Mouse (Mus musculus): ENCODE measurements at regions not wholly inside any gene's neighbourhood (a gene's known extent, or its start where the extent isn't known, plus 50 kb on each side); places are given as distances from the start of the nearest gene placed in this dataset.
A peak's percentile ranks its signal among the peaks of the same experiment; 100 is the strongest.
"Not testable (repeated sequence)": the region's sequence is repeated elsewhere in the genome, so short reads cannot be mapped to it uniquely, and the experiment has no call there.

GRCm38 (mm10) chr16:50779030-50779784 is 188.3 kb upstream of the Ccdc54 start:
- ChIA-PET CTCF (interaction anchor here (1.4 kb wide), 1 partner anchor 11 kb away, joined by 6 read pairs; no protein-coding TSS in a partner anchor), POLR2A (no interaction called here)
- no peaks in the 10 kb centered on the region for H3K27me3 ChIP-seq
- no peak for ATAC-seq
- TF ChIP-seq CTCF (IDR thresholded peaks at IDR 0.05) = no peak
- DNase-seq (ENCODE audit: low read depth, low spot score) = no peak
- in situ Hi-C loops (cut with MboI; ENCODE audit: low pct_unique_long_range_greater_than_20kb) = no loop called here

GRCm38 (mm10) chr16:50774699-50775098 is 183.7 kb upstream of the Ccdc54 start:
- peaks cover 18% of the 10 kb centered on the region for H3K27me3 ChIP-seq
- ATAC-seq; in situ Hi-C loops (cut with MboI; ENCODE audit: low pct_unique_long_range_greater_than_20kb); POLR2A ChIA-PET; CTCF ChIA-PET; DNase-seq (ENCODE audit: low read depth, low spot score): not testable (repeated sequence)

DNA sequence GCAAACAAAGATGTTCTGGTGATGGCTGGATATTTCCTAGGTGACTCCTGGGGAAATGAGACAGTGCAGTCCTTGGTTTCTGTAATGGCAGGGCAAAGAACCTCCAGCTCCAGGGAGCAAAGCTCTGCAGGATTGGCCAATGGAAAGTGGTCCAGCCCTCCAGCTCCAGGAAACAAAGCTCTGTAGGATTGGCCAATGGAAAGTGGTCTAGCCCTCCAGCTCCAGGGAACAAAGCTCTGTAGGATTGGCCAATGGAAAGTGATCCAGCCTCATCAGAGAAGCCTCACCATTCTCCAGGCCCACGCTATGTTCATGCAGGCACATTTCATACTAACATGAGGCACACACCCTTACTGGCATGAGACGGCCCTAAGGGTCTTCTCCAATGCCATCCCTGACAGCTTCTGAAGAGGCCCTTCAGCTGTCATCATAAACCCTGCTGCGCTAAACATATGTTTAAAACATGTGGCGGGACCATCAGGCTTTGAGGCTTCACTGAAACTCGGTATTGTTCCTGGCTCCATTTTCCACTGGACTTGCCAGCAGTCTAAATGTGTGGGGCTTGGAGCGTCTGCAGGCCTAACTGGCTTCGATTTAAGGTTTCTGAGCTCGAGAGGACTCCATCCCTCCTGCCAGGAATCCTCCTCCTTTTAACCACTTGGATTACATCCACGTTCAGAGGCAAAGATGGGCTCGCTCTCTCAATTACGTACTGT is 175.3 kb upstream of the Ccdc54 start:
- no peak for DNase-seq (ENCODE audit: low read depth, low spot score)
- POLR2A ChIA-PET = no interaction called here

GRCm38 (mm10) chr16:50762096-50762495 is 171.1 kb upstream of the Ccdc54 start:
- no peaks in the 10 kb centered on the region for H3K27me3 ChIP-seq
- no peak for DNase-seq (ENCODE audit: low read depth, low spot score)
- CTCF ChIA-PET = no interaction called here
- POLR2A ChIA-PET = no interaction called here
- no peak for TF ChIP-seq CTCF (IDR thresholded peaks at IDR 0.05)
- no peak for ATAC-seq
- in situ Hi-C loops (cut with MboI; ENCODE audit: low pct_unique_long_range_greater_than_20kb) = no loop called here

More for the DNA sequence above, 175.3 kb upstream of the Ccdc54 start:
- H3K27me3 ChIP-seq = peaks cover 31% of the 10 kb centered on the region
- ATAC-seq = no peak
- in situ Hi-C loops (cut with MboI; ENCODE audit: low pct_unique_long_range_greater_than_20kb) = no loop called here
- TF ChIP-seq CTCF (IDR thresholded peaks at IDR 0.05) = no peak
- CTCF ChIA-PET = interaction anchor here (1.8 kb wide), 1 partner anchor 9 kb away, joined by 6 read pairs; no protein-coding TSS in a partner anchor

GRCm38 (mm10) chr16:50759979-50760378 is 169.0 kb upstream of the Ccdc54 start:
- no peaks in the 10 kb centered on the region for H3K27me3 ChIP-seq
- TF ChIP-seq CTCF (IDR thresholded peaks at IDR 0.05) = no peak
- ChIA-PET POLR2A (no interaction called here), CTCF (no interaction called here)
- DNase-seq (ENCODE audit: low read depth, low spot score) = no peak
- in situ Hi-C loops (cut with MboI; ENCODE audit: low pct_unique_long_range_greater_than_20kb) = no loop called here
- no peak for ATAC-seq

DNA sequence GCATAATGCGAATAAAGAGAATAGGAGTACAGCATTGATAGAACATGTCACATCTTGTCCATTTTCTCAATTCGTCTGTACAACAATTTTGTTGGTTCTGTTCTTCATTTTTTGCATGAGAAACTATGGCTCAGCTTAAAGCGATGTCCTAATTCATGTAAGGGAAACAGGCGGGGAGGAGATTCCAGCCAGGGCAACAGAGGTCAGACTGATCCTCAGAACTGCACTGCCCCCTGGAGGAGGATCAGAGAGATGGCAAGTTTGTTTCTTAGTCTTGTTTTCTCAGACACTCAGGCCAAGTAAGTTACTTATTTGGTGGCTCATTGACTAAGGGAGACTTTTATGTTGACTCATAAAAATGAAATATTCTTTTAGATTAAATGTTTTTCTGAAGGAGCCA is 165.7 kb upstream of the Ccdc54 start:
- TF ChIP-seq CTCF (IDR thresholded peaks at IDR 0.05) = peak; percentile 89
- no peak for DNase-seq (ENCODE audit: low read depth, low spot score)
- ChIA-PET CTCF (interaction anchor here (0.6 to 2.3 kb wide), 6 partner anchors 10 to 500 kb away, joined by 3 to 11 read pairs (median 4); no protein-coding TSS in a partner anchor), POLR2A (interaction anchor here (0.6 kb wide), 1 partner anchor 12 kb away, joined by 4 read pairs; no protein-coding TSS in a partner anchor)
- no peaks in the 10 kb centered on the region for H3K27me3 ChIP-seq
- peak; percentile 53 for ATAC-seq
- in situ Hi-C loops (cut with MboI; ENCODE audit: low pct_unique_long_range_greater_than_20kb) = no loop called here

GRCm38 (mm10) chr16:50753612-50754389 is 162.8 kb upstream of the Ccdc54 start:
- no peaks in the 10 kb centered on the region for H3K27me3 ChIP-seq
- TF ChIP-seq CTCF (IDR thresholded peaks at IDR 0.05) = no peak
- CTCF ChIA-PET = no interaction called here
- ATAC-seq = peak; percentile 81
- POLR2A ChIA-PET = no interaction called here
- in situ Hi-C loops (cut with MboI; ENCODE audit: low pct_unique_long_range_greater_than_20kb) = no loop called here
- DNase-seq (ENCODE audit: low read depth, low spot score) = peak; percentile 58

- ChIA-PET POLR2A (no interaction called here), CTCF (no interaction called here)
- no peaks in the 10 kb centered on the region for H3K27me3 ChIP-seq
- TF ChIP-seq CTCF (IDR thresholded peaks at IDR 0.05) = no peak
- DNase-seq (ENCODE audit: low read depth, low spot score) (no peak), ATAC-seq (no peak)
- in situ Hi-C loops (cut with MboI; ENCODE audit: low pct_unique_long_range_greater_than_20kb) = no loop called here
Observed at GRCm38 (mm10) chr16:50753046-50753445, 162.1 kb upstream of the Ccdc54 start.

GRCm38 (mm10) chr16:50752277-50752600 is 161.3 kb upstream of the Ccdc54 start:
- ATAC-seq = no peak
- no peak for DNase-seq (ENCODE audit: low read depth, low spot score)
- ChIA-PET POLR2A (no interaction called here), CTCF (no interaction called here)
- in situ Hi-C loops (cut with MboI; ENCODE audit: low pct_unique_long_range_greater_than_20kb) = no loop called here
- no peaks in the 10 kb centered on the region for H3K27me3 ChIP-seq
- TF ChIP-seq CTCF (IDR thresholded peaks at IDR 0.05) = no peak

DNA sequence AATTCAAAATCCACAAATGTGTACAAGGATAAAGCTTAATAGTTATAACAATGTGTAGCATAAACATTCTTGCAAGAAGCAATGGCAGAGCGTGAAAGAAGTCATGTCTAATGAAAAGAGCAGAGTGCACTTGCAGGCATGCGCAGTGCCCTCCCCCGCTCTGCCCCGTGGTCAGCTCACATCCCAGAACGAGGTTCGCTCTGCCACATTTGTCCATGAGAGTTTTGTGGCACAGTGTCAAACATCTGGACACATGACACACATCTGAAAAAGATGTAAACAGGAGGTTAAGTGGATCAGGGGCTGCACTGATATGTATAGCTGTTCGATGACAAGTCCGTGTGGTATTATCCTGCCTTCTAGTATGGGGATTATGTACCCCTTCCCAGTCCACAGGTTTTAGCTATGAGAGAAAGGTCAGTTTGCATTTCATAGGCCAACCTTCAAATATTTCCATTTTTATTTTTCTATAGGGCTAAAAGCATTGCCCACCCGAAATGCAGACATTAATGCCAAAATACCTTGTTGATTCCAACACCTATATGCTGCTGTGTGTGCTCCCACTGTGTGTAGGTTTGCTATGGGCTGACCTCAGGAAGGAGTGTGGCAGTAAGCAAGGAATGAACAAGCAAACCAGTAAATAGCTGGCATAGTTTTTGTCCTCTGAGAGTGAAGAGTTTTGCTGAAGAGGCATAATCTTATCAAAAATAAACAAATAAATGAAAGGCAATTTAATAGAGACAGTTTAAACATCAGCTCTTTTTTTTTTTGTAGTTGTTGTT is 160.7 kb upstream of the Ccdc54 start:
- TF ChIP-seq CTCF (IDR thresholded peaks at IDR 0.05) = no peak
- H3K27me3 ChIP-seq = no peaks in the 10 kb centered on the region
- DNase-seq (ENCODE audit: low read depth, low spot score) (no peak), ATAC-seq (no peak)
- ChIA-PET POLR2A (no interaction called here), CTCF (interaction anchor here (1.2 kb wide), 1 partner anchor 222 kb away, joined by 3 read pairs; no protein-coding TSS in a partner anchor)
- in situ Hi-C loops (cut with MboI; ENCODE audit: low pct_unique_long_range_greater_than_20kb) = no loop called here
